Mouse (Mus musculus) midbrain, embryonic 12.5 days (tissue): ENCODE data around the gene Apol7a. TPM values are rescaled to one million over a fixed set of nuclear protein-coding genes. Genes with fewer than 3 reads are reported as not detected.

Source experiments
- ATAC-seq: fragments of 200-750 bp; cut with Nextera tagmentation; 2 replicates; pipeline ENCODE4 v1.8.0; 2017; ENCODE audit warnings: low read depth, moderate TSS enrichment, moderate library complexity; ENCODE audit not compliant: low FRiP score
- H3K27ac ChIP-seq: fragments of 300-500 bp; sonication (generic); replicated peaks from 2 replicates; pipeline ENCODE4 v1.5.1; 2016; ENCODE audit warnings: mild to moderate bottlenecking
- H3K27me3 ChIP-seq: fragments of 300-500 bp; sonication (generic); 2 replicates; pipeline ENCODE4 v1.6.1; 2016; ENCODE audit warnings: mild to moderate bottlenecking
- H3K36me3 ChIP-seq: fragments of 300-500 bp; sonication (generic); 2 replicates; pipeline ENCODE4 v1.6.1; 2016
- H3K4me1 ChIP-seq: fragments of 300-500 bp; sonication (generic); 2 replicates; pipeline ENCODE4 v1.6.1; 2016
- H3K4me2 ChIP-seq: fragments of 300-500 bp; sonication (generic); replicated peaks from 2 replicates; pipeline ENCODE4 v1.6.1; 2016; ENCODE audit warnings: mild to moderate bottlenecking, moderate library complexity
- H3K4me3 ChIP-seq: fragments of 300-500 bp; sonication (generic); 2 replicates; pipeline ENCODE4 v1.5.1; 2016; ENCODE audit warnings: mild to moderate bottlenecking
- H3K9ac ChIP-seq: fragments of 300-500 bp; sonication (generic); replicated peaks from 2 replicates; pipeline ENCODE4 v1.6.1; 2016; ENCODE audit warnings: mild to moderate bottlenecking, moderate library complexity
- H3K9me3 ChIP-seq: fragments of 300-500 bp; sonication (generic); 2 replicates; pipeline ENCODE4 v1.6.1; 2016; ENCODE audit warnings: mild to moderate bottlenecking
- WGBS: fragments of 180-500 bp; shearing (Covaris S2); methylation state at CpG from one replicate; pipeline ENCODE4 v1.1.7; 2016; 5-methylcytosine and 5-hydroxymethylcytosine counted together
- polyA plus RNA-seq: library from polyadenylated mRNA; unstranded; fragments of >200 nt; fragmentation: Nextera tagmentation; extraction: Ambion mirVana; gene quantifications from 2 replicates; pipeline ENCODE4 v1.2.1, GENCODE M21; 2016

The Apol7a gene
- polyA plus RNA-seq, 1 experiment from 2014 or later: not detected

GRCm38 (mm10) chr15:77368818-77369320 is 30.0 kb downstream of the Apol7a start:
- Histone ChIP-seq H3K9ac (0 out of 2 replicates have a peak overlapping the region, but pooled peaks have one; percentile 41), H3K27me3 (no peaks in the 10 kb centered on the region), H3K4me2 (no peak overlapping the region), H3K4me3 (no peak overlapping the region), H3K9me3 (no peaks in the 10 kb centered on the region), H3K4me1 (peaks cover 23% of the 10 kb centered on the region), H3K36me3 (no peaks in the 10 kb centered on the region), H3K27ac (no peak overlapping the region)
- ATAC-seq: no peak
- 89% methylated on average over 12 of the region's 12 CpGs for WGBS

GRCm38 (mm10) chr15:77368148-77368547 is 30.8 kb downstream of the Apol7a start:
- Histone ChIP-seq H3K4me1 (peaks cover 30% of the 10 kb centered on the region), H3K4me3 (no peak overlapping the region), H3K4me2 (peak overlapping the region; percentile 35), H3K36me3 (no peaks in the 10 kb centered on the region), H3K9me3 (no peaks in the 10 kb centered on the region), H3K27ac (peak overlapping the region; percentile 66; the same call in 1 of the 2 replicates), H3K27me3 (no peaks in the 10 kb centered on the region), H3K9ac (peak overlapping the region; percentile 41; the same call in 1 of the 2 replicates)
- peak; percentile 35; the same call in 1 of the 2 replicates for ATAC-seq
- WGBS: under 1% methylated on average over 13 of the region's 13 CpGs

- H3K4me1 ChIP-seq: peaks cover 34% of the 10 kb centered on the region
- 42% methylated on average over 8 of the region's 8 CpGs for WGBS
- H3K36me3 ChIP-seq: no peaks in the 10 kb centered on the region
- H3K9ac ChIP-seq: no peak overlapping the region
- H3K9me3 ChIP-seq: no peaks in the 10 kb centered on the region
- ATAC-seq: no peak; the same call in 1 of the 2 replicates
- no peak overlapping the region for H3K4me3 ChIP-seq
- H3K27me3 ChIP-seq: no peaks in the 10 kb centered on the region
- H3K4me2 ChIP-seq: no peak overlapping the region
- H3K27ac ChIP-seq: peak overlapping the region; percentile 66
These were observed 31.4 kb downstream of the Apol7a start for GRCm38 (mm10) chr15:77367504-77367903.

DNA sequence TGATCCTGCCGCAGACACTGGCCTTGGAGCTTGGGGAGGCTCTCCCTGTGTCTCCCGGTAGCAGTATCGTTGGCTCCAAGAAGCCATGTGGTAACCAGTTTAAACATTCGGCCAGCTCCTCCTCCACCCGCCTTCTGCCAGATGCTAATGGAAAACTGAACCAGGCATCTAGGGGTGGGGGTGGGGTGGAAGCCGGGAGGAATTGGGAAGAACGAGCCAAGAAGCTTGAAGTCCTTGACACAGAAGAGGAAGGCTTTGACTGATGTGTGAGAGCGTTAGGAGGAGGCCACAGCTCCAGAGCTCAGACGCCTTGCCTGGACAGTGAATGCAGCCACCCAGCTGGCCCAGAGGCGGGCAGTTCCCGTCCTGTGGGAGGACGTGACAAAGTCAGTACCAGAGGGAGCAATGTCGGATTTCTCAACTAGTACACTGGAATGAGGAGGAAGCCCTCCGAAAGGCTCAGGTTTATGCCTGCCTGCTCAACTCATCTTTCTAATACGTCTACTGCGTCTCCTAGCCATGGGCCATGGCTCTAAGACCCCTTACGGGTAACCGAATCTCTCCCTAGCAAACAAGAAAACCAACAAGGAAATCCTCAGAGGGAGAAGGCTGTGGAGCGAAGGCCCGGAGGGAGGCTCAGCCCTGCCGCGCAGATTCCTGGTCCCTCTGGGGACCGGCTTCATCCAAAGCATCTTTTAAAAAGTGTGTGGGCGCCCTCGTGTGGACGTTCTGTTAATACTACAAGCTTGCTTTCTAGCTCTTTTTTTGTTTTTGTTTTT is 32.0 kb downstream of the Apol7a start:
- Histone ChIP-seq H3K36me3 (no peaks in the 10 kb centered on the region), H3K9me3 (no peaks in the 10 kb centered on the region), H3K4me1 (peaks cover 34% of the 10 kb centered on the region), H3K27ac (peak overlapping the region; percentile 82), H3K4me2 (peak overlapping the region; percentile 57), H3K4me3 (peak overlapping the region; percentile 29), H3K9ac (peak overlapping the region; percentile 46), H3K27me3 (no peaks in the 10 kb centered on the region)
- ATAC-seq: peak; percentile 63
- 1% methylated on average over 26 of the region's 26 CpGs for WGBS

- no peaks in the 10 kb centered on the region for H3K9me3 ChIP-seq
- peaks cover 34% of the 10 kb centered on the region for H3K4me1 ChIP-seq
- 60% methylated on average over 9 of the region's 9 CpGs for WGBS
- H3K36me3 ChIP-seq: no peaks in the 10 kb centered on the region
- H3K4me3 ChIP-seq: no peak overlapping the region
- peak overlapping the region; percentile 82 for H3K27ac ChIP-seq
- ATAC-seq: no peak
- no peak overlapping the region for H3K9ac ChIP-seq
- H3K27me3 ChIP-seq: no peaks in the 10 kb centered on the region
- H3K4me2 ChIP-seq: peak overlapping the region; percentile 57
These were observed 33.0 kb downstream of the Apol7a start for GRCm38 (mm10) chr15:77365700-77366570.

DNA sequence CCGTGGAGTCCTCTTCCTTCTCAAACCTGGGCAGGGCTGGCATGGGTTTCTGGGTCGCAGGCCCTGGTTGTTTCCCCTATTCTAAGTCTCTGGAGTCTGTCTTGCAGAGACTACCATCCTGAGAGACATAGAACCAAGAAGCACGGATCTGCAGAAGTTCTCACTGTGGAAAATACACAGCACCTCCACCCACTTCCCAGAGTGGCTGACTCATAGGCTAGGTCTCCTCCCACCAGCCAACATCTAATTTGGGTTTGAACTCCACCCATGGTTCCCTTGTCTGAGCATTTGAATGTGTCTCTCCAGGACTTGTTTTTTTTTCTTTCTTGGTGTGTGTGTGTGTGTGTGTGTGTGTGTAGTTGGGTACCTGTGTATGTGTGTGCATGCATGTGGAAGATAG is 34.9 kb downstream of the Apol7a start:
- 78% methylated on average over 3 of the region's 3 CpGs for WGBS
- Histone ChIP-seq H3K4me1 (peaks cover 40% of the 10 kb centered on the region), H3K4me2 (no peak overlapping the region), H3K4me3 (no peak overlapping the region), H3K27me3 (no peaks in the 10 kb centered on the region), H3K27ac (peak overlapping the region; percentile 74), H3K9me3 (no peaks in the 10 kb centered on the region), H3K36me3 (no peaks in the 10 kb centered on the region), H3K9ac (no peak overlapping the region)
- ATAC-seq: no peak

- Histone ChIP-seq H3K4me2 (no peak overlapping the region), H3K9me3 (no peaks in the 10 kb centered on the region), H3K27ac (peak overlapping the region; percentile 74), H3K9ac (no peak overlapping the region), H3K4me3 (no peak overlapping the region), H3K27me3 (no peaks in the 10 kb centered on the region), H3K4me1 (peaks cover 43% of the 10 kb centered on the region), H3K36me3 (no peaks in the 10 kb centered on the region)
- ATAC-seq: 0 out of 2 replicates have a peak, but pooled peaks have one; percentile 27
- WGBS: 22% methylated on average over 6 of the region's 6 CpGs
These were observed 35.3 kb downstream of the Apol7a start for GRCm38 (mm10) chr15:77363578-77363977.

DNA sequence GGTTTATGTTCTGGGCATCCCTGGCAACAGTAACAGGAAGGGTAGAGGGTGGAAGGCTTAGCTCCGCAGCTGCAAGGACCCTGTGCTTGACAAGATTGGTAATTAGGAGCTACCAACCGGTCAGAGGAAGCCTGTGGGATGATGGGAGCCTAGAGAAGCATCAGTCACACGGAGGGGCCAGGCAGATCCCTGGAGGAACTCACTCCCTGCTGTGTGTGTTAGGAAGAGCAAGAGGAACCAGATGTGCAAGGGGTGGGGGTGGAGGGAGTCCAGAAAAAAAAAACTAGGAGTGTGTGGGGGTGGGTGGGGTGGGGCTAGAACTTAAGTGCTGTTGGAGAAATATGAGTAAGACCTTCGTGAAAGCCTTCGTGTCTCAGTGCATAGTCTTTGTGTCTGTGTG is 36.0 kb downstream of the Apol7a start:
- Histone ChIP-seq H3K27ac (peak overlapping the region; percentile 74), H3K4me3 (no peak overlapping the region), H3K4me2 (no peak overlapping the region), H3K9me3 (no peaks in the 10 kb centered on the region), H3K4me1 (peaks cover 46% of the 10 kb centered on the region), H3K27me3 (no peaks in the 10 kb centered on the region), H3K9ac (no peak overlapping the region), H3K36me3 (no peaks in the 10 kb centered on the region)
- no peak for ATAC-seq
- 30% methylated on average over 5 of the region's 5 CpGs for WGBS

- Histone ChIP-seq H3K4me2 (no peak overlapping the region), H3K4me3 (no peak overlapping the region), H3K27me3 (0 out of 2 replicates have a peak, but pooled peaks cover 4% of the 10 kb centered on the region), H3K9me3 (no peaks in the 10 kb centered on the region), H3K9ac (no peak overlapping the region), H3K27ac (0 out of 2 replicates have a peak overlapping the region, but pooled peaks have one; percentile 67), H3K4me1 (peaks cover 54% of the 10 kb centered on the region), H3K36me3 (no peaks in the 10 kb centered on the region)
- no peak for ATAC-seq
- WGBS: 91% methylated on average over 8 of the region's 8 CpGs
These were observed 39.0 kb downstream of the Apol7a start for GRCm38 (mm10) chr15:77359905-77360304.

DNA sequence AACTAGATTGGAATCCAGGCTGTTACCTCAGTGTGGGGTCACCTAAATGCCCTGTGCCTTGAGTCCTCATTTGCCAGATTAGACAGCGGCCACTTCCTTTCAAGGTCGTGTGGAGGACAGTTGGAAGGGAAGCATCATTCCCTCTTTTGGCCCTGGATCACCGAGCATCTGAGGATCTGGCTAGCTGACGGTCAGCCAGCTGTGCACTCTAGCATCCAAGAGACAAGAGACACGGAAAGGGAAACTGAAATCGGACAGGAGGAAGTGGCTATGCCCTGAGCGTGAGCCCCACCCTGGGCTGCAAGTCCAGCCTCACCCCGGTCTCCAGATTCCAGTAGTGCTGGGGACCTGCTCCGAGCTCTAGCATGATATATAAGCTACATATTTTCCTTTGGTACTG is 39.4 kb downstream of the Apol7a start:
- Histone ChIP-seq H3K36me3 (no peaks in the 10 kb centered on the region), H3K9ac (0 out of 2 replicates have a peak overlapping the region, but pooled peaks have one; percentile 62), H3K27ac (0 out of 2 replicates have a peak overlapping the region, but pooled peaks have one; percentile 67), H3K9me3 (no peaks in the 10 kb centered on the region), H3K27me3 (0 out of 2 replicates have a peak, but pooled peaks cover 4% of the 10 kb centered on the region), H3K4me2 (peak overlapping the region; percentile 59; the same call in 1 of the 2 replicates), H3K4me3 (no peak overlapping the region), H3K4me1 (peaks cover 58% of the 10 kb centered on the region)
- no peak for ATAC-seq
- WGBS: 66% methylated on average over 9 of the region's 9 CpGs

GRCm38 (mm10) chr15:77359084-77359483 is 39.8 kb downstream of the Apol7a start:
- H3K27ac ChIP-seq: peak overlapping the region; percentile 67
- H3K9ac ChIP-seq: peak overlapping the region; percentile 62
- no peaks in the 10 kb centered on the region for H3K36me3 ChIP-seq
- H3K4me1 ChIP-seq: peaks cover 57% of the 10 kb centered on the region
- no peaks in the 10 kb centered on the region for H3K9me3 ChIP-seq
- peak; percentile 20; the same call in 1 of the 2 replicates for ATAC-seq
- WGBS: 12% methylated on average over 6 of the region's 6 CpGs
- peak overlapping the region; percentile 59 for H3K4me2 ChIP-seq
- 0 out of 2 replicates have a peak, but pooled peaks cover 4% of the 10 kb centered on the region for H3K27me3 ChIP-seq
- peak overlapping the region; percentile 35 for H3K4me3 ChIP-seq
